Mouse (Mus musculus): ENCODE data around the gene Olfr722. TPM values are rescaled to one million over a fixed set of nuclear protein-coding genes. Genes with fewer than 3 reads are reported as not detected.
"Not testable (repeated sequence)": the region's sequence is repeated elsewhere in the genome, so short reads cannot be mapped to it uniquely, and the experiment has no call there.

Olfr722 gene
- not detected in 2 replicates for polyA plus RNA-seq (2015; fragmentation: Nextera tagmentation; extraction: Ambion mirVana)

DNA sequence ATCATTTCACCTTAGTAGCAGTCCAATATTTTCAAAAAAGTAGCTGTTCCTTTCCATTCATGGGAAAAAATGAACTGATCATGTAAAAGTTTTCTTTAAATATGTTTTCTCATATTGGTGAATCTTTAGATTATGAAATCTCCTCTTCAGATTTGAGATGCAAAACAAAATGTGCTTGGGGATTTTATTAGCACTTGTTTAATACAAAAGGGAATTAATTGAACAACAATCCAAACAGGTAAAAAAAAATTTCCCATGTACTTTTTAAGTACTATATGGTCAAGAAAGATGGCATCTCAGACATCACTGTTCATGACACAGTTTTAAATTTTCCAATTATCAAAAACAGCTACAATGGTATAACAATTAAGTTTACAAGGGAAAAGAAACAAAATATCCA is at the start of gene Olfr722:
Gene Olfr722 (minus strand): TSS at position 101 of the 400 bp plus-strand sequence.
- Histone ChIP-seq H3K4me1 (ENCODE audit: control insufficient read depth, low read depth, low read length) (no peaks in the 10 kb centered on the region), H3K27ac (ENCODE audit: low read length) (no peak within 1 kb of the TSS), H3K4me3 (ENCODE audit: low read depth, low read length) (no peak within 1 kb of the TSS), H3K36me3 (ENCODE audit: control insufficient read depth, insufficient read depth) (no peaks in the 10 kb centered on the region), H3K4me2 (ENCODE audit: low read depth, low read length) (no peak within 1 kb of the TSS), H3K9me3 (replicated peaks; ENCODE audit: control insufficient read depth, low read length) (no peaks in the 10 kb centered on the region), H3K9ac (ENCODE audit: low read depth, low read length) (no peak within 1 kb of the TSS), H3K27me3 (ENCODE audit: control insufficient read depth, insufficient read depth, low read depth, low read length) (no peaks in the 10 kb centered on the region)
- no peak for ATAC-seq (ENCODE audit: low read depth)

DNA sequence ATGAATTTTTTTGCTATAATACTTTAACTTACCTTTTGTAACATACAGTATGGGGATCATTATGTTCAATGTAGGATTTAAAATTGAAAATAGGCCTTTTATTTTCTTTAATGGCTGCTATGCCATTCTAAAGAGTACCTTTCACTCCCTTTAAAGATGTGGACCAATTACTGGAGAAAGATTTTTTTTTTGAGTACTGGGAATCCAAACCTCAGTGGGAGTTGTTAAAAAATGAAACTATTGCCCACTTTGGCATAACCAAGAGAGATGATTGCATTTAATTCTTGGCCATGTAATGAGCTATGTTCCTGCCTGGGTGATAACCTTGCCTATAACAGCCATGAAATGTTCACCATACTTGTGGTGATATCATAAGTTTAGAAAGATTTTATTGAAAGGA is 29.9 kb upstream of the Olfr722 start, which contains the start of gene Olfr723:
Gene Olfr723 (minus strand): TSS at position 101 of the 400 bp plus-strand sequence.
- not testable (repeated sequence) for H3K4me1 ChIP-seq (ENCODE audit: control insufficient read depth, low read depth, low read length); H3K9ac ChIP-seq (ENCODE audit: low read depth, low read length); H3K36me3 ChIP-seq (ENCODE audit: control insufficient read depth, insufficient read depth); H3K4me2 ChIP-seq (ENCODE audit: low read depth, low read length); H3K4me3 ChIP-seq (ENCODE audit: low read depth, low read length); H3K27me3 ChIP-seq (ENCODE audit: control insufficient read depth, insufficient read depth, low read depth, low read length); ATAC-seq (ENCODE audit: low read depth); H3K27ac ChIP-seq (ENCODE audit: low read length); H3K9me3 ChIP-seq (replicated peaks; ENCODE audit: control insufficient read depth, low read length)

DNA sequence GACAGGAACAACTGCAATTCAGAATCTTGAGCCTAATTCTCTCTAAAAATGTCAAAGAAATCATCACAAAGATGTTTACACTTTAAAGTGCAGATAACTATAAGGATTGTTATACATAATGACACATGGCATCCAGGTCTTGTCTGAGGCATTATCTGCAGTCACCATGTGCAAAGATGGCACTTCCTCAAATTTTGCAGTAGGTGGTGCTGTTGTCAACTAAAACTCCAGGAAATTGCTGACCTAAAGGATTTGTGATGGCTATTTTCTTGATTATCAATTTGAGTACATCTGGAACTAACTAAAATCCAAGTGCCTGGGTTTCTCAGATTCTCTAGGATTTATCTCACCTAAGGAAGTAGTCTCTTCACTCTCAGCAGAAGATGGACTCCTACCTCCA is 41.4 kb downstream of the Olfr722 start:
- H3K36me3 ChIP-seq (ENCODE audit: control insufficient read depth, insufficient read depth): no peaks in the 10 kb centered on the region
- H3K27me3 ChIP-seq (ENCODE audit: control insufficient read depth, insufficient read depth, low read depth, low read length): no peaks in the 10 kb centered on the region
- H3K27ac ChIP-seq (ENCODE audit: low read length): no peak overlapping the region
- no peak for ATAC-seq (ENCODE audit: low read depth)
- H3K9ac ChIP-seq (ENCODE audit: low read depth, low read length): no peak overlapping the region
- no peaks in the 10 kb centered on the region for H3K9me3 ChIP-seq (replicated peaks; ENCODE audit: control insufficient read depth, low read length)
- H3K4me3 ChIP-seq (ENCODE audit: low read depth, low read length): no peak overlapping the region
- no peaks in the 10 kb centered on the region for H3K4me1 ChIP-seq (ENCODE audit: control insufficient read depth, low read depth, low read length)
- no peak overlapping the region for H3K4me2 ChIP-seq (ENCODE audit: low read depth, low read length)

Other genes starting within 250 kb of the Olfr722 start
- gene Armh4, start 118.6 kb downstream of the Olfr722 start, polyA plus RNA-seq (2015; fragmentation: Nextera tagmentation; extraction: Ambion mirVana): 0.57 and 0.66 TPM in 2 replicates
- gene Olfr723, start 29.8 kb upstream of the Olfr722 start, polyA plus RNA-seq (2015; fragmentation: Nextera tagmentation; extraction: Ambion mirVana): not detected in 2 replicates
- not detected in 2 replicates for gene Olfr724, start 61.3 kb upstream of the Olfr722 start, polyA plus RNA-seq (2015; fragmentation: Nextera tagmentation; extraction: Ambion mirVana)
- not detected in 2 replicates for gene Olfr725, start 138.4 kb upstream of the Olfr722 start, polyA plus RNA-seq (2015; fragmentation: Nextera tagmentation; extraction: Ambion mirVana)
- gene Olfr726, start 189.0 kb upstream of the Olfr722 start, polyA plus RNA-seq (2015; fragmentation: Nextera tagmentation; extraction: Ambion mirVana): not detected in 2 replicates
- not detected in 2 replicates for gene Olfr727, start 221.2 kb upstream of the Olfr722 start, polyA plus RNA-seq (2015; fragmentation: Nextera tagmentation; extraction: Ambion mirVana)
- gene Olfr728, start 240.7 kb upstream of the Olfr722 start, polyA plus RNA-seq (2015; fragmentation: Nextera tagmentation; extraction: Ambion mirVana): not detected in 2 replicates